Mouse (Mus musculus): ENCODE measurements around the gene Eif3j1. TPM values are rescaled to one million over a fixed set of nuclear protein-coding genes. Genes with fewer than 3 reads are reported as not detected.

The Eif3j1 gene
- polyA plus RNA-seq, 1 experiment from 2014 or later = 11.8 TPM

Small RNA genes lying within 50 kb of the gene (microRNA-seq; reads per million reads assigned to microRNA genes)
- not detected for gene Gm47314

Other genes with a start within 250 kb of the Eif3j1 start
- 26.8 and 31.0 TPM in 2 replicates for gene Frmd5, start 221.5 kb upstream of the Eif3j1 start, polyA plus RNA-seq (2015; fragmentation: Nextera tagmentation; extraction: Ambion mirVana)
- 32.4 and 35.5 TPM in 2 replicates for gene Casc4, start 161.6 kb upstream of the Eif3j1 start, polyA plus RNA-seq (2015; fragmentation: Nextera tagmentation; extraction: Ambion mirVana)
- 29.3 and 34.9 TPM in 2 replicates for gene Ctdspl2, start 72.5 kb upstream of the Eif3j1 start, polyA plus RNA-seq (2015; fragmentation: Nextera tagmentation; extraction: Ambion mirVana)
- gene Mageb3, start 72.5 kb upstream of the Eif3j1 start, polyA plus RNA-seq (2015; fragmentation: Nextera tagmentation; extraction: Ambion mirVana) = 0.30 and 0.56 TPM in 2 replicates
- 6.8 and 8.2 TPM in 2 replicates for gene Spg11, start 89.8 kb downstream of the Eif3j1 start, polyA plus RNA-seq (2015; fragmentation: Nextera tagmentation; extraction: Ambion mirVana)
- 108 and 143 TPM in 2 replicates for gene B2m, start 119.1 kb downstream of the Eif3j1 start, polyA plus RNA-seq (2015; fragmentation: Nextera tagmentation; extraction: Ambion mirVana)
- not detected in 2 replicates for gene Trim69, start 132.2 kb downstream of the Eif3j1 start, polyA plus RNA-seq (2015; fragmentation: Nextera tagmentation; extraction: Ambion mirVana)
- gene Patl2, start 157.6 kb downstream of the Eif3j1 start, polyA plus RNA-seq (2015; fragmentation: Nextera tagmentation; extraction: Ambion mirVana) = 0.07 TPM in 1 of 2 replicates, not detected in the other
- gene Terb2, start 157.7 kb downstream of the Eif3j1 start, polyA plus RNA-seq (2015; fragmentation: Nextera tagmentation; extraction: Ambion mirVana) = 0.09 TPM in 1 of 2 replicates, not detected in the other
- 22.7 and 23.7 TPM in 2 replicates for gene Sord, start 206.2 kb downstream of the Eif3j1 start, polyA plus RNA-seq (2015; fragmentation: Nextera tagmentation; extraction: Ambion mirVana)